Mouse (Mus musculus) limb, embryonic 13.5 days (tissue): ENCODE measurements around the gene Itprip. TPM values are rescaled to one million over a fixed set of nuclear protein-coding genes. Genes with fewer than 3 reads are reported as not detected.
A peak's percentile ranks its signal among the peaks of the same experiment; 100 is the strongest.

ENCODE experiments used
- ATAC-seq: fragments of 200-750 bp; cut with Nextera tagmentation; 2 replicates; pipeline ENCODE4 v1.8.0; 2017; ENCODE audit warnings: low read depth, moderate number of reproducible peaks, moderate TSS enrichment; ENCODE audit not compliant: low FRiP score
- H3K27ac ChIP-seq: fragments of 300-500 bp; sonication (generic); 2 replicates; pipeline ENCODE4 v1.5.1; 2015; ENCODE audit warnings: inconsistent platforms, mild to moderate bottlenecking, moderate library complexity
- H3K27me3 ChIP-seq: fragments of 300-500 bp; sonication (generic); 2 replicates; pipeline ENCODE4 v1.6.1; 2015; ENCODE audit warnings: mild to moderate bottlenecking, inconsistent platforms
- H3K36me3 ChIP-seq: fragments of 300-500 bp; sonication (generic); 2 replicates; pipeline ENCODE4 v1.6.1; 2015; ENCODE audit warnings: inconsistent platforms, mild to moderate bottlenecking, moderate library complexity
- H3K4me1 ChIP-seq: fragments of 300-500 bp; sonication (generic); 2 replicates; pipeline ENCODE4 v1.6.1; 2015; ENCODE audit warnings: inconsistent platforms
- H3K4me2 ChIP-seq: fragments of 300-500 bp; sonication (generic); replicated peaks from 2 replicates; pipeline ENCODE4 v1.6.1; 2015; ENCODE audit warnings: inconsistent platforms, mild to moderate bottlenecking, moderate library complexity
- H3K4me3 ChIP-seq: fragments of 300-500 bp; sonication (generic); 2 replicates; pipeline ENCODE4 v1.5.1; 2015; ENCODE audit warnings: moderate library complexity, mild to moderate bottlenecking, inconsistent platforms
- H3K9ac ChIP-seq: fragments of 300-500 bp; sonication (generic); 2 replicates; pipeline ENCODE4 v1.6.1; 2015; ENCODE audit warnings: mild to moderate bottlenecking, inconsistent platforms
- H3K9me3 ChIP-seq: fragments of 300-500 bp; sonication (generic); 2 replicates; pipeline ENCODE4 v1.6.1; 2016; ENCODE audit warnings: inconsistent platforms
- WGBS: fragments of 180-500 bp; shearing (Covaris S2); methylation state at CpG from one replicate; pipeline ENCODE4 v1.1.7; 2015; 5-methylcytosine and 5-hydroxymethylcytosine counted together
- polyA plus RNA-seq: library from polyadenylated mRNA; unstranded; fragments of >200 nt; fragmentation: Nextera tagmentation; extraction: Ambion mirVana; gene quantifications from 2 replicates; pipeline ENCODE4 v1.2.1, GENCODE M21; 2015

Gene Itprip
- polyA plus RNA-seq = 24.3 and 26.6 TPM in 2 replicates

- H3K4me1 ChIP-seq = peaks cover 40% of the 10 kb centered on the region
Measured at GRCm38 (mm10) chr19:47919126-47919965, at the start of gene Itprip, which contains the start of gene Cfap43. TSS of gene Itprip (minus strand) at chr19:47919299. TSS of gene Cfap43 (minus strand) at chr19:47919287.

GRCm38 (mm10) chr19:47958181-47958580 is 39.1 kb upstream of the Itprip start:
- Histone ChIP-seq H3K9me3 (no peaks in the 10 kb centered on the region), H3K4me2 (no peak overlapping the region), H3K27ac (no peak overlapping the region), H3K4me1 (no peaks in the 10 kb centered on the region), H3K27me3 (0 out of 2 replicates have a peak, but pooled peaks cover 3% of the 10 kb centered on the region), H3K9ac (no peak overlapping the region), H3K36me3 (no peaks in the 10 kb centered on the region), H3K4me3 (no peak overlapping the region)
- 69% methylated on average over 13 of the region's 13 CpGs for WGBS
- ATAC-seq = no peak

More at GRCm38 (mm10) chr19:47919126-47919965, at the start of gene Itprip, which contains the start of gene Cfap43:
- ATAC-seq = peak; percentile 83
- peak within 1 kb of the TSS; percentile 90 for H3K27ac ChIP-seq
- H3K4me2 ChIP-seq = peak within 1 kb of the TSS; percentile 86
- H3K9me3 ChIP-seq = no peaks in the 10 kb centered on the region
- 0 out of 2 replicates have a peak, but pooled peaks cover 2% of the 10 kb centered on the region for H3K36me3 ChIP-seq
- H3K4me3 ChIP-seq = peak within 1 kb of the TSS; percentile 92
- peak within 1 kb of the TSS; percentile 88 for H3K9ac ChIP-seq
- WGBS = under 1% methylated on average over 48 of the region's 48 CpGs
- H3K27me3 ChIP-seq = no peaks in the 10 kb centered on the region

- no peaks in the 10 kb centered on the region for H3K36me3 ChIP-seq
- WGBS = 85% methylated on average over 9 of the region's 9 CpGs
- no peak overlapping the region for H3K27ac ChIP-seq
Measured at GRCm38 (mm10) chr19:47953169-47953568, 34.1 kb upstream of the Itprip start.

GRCm38 (mm10) chr19:47950946-47951345 is 31.8 kb upstream of the Itprip start:
- no peak overlapping the region for H3K27ac ChIP-seq
- no peaks in the 10 kb centered on the region for H3K9me3 ChIP-seq
- no peak overlapping the region for H3K9ac ChIP-seq
- no peaks in the 10 kb centered on the region for H3K36me3 ChIP-seq
- H3K4me3 ChIP-seq = no peak overlapping the region
- no peak overlapping the region for H3K4me2 ChIP-seq
- peaks cover 6% of the 10 kb centered on the region; the same call in 1 of the 2 replicates for H3K27me3 ChIP-seq
- whole genome bisulfite sequencing = 85% methylated on average over 7 of the region's 7 CpGs
- H3K4me1 ChIP-seq = no peaks in the 10 kb centered on the region
- ATAC-seq = no peak

More at GRCm38 (mm10) chr19:47953169-47953568, 34.1 kb upstream of the Itprip start:
- no peaks in the 10 kb centered on the region for H3K9me3 ChIP-seq
- 0 out of 2 replicates have a peak, but pooled peaks cover 3% of the 10 kb centered on the region for H3K27me3 ChIP-seq
- no peak overlapping the region for H3K4me3 ChIP-seq
- H3K4me1 ChIP-seq = no peaks in the 10 kb centered on the region
- H3K9ac ChIP-seq = no peak overlapping the region
- ATAC-seq = no peak
- no peak overlapping the region for H3K4me2 ChIP-seq

GRCm38 (mm10) chr19:47946821-47947465 is 27.8 kb upstream of the Itprip start:
- peak overlapping the region; percentile 36 for H3K4me2 ChIP-seq
- no peak overlapping the region for H3K4me3 ChIP-seq
- no peak overlapping the region for H3K27ac ChIP-seq
- no peaks in the 10 kb centered on the region for H3K4me1 ChIP-seq
- no peak for ATAC-seq
- no peaks in the 10 kb centered on the region for H3K9me3 ChIP-seq
- no peaks in the 10 kb centered on the region for H3K36me3 ChIP-seq
- peak overlapping the region; percentile 15; the same call in 1 of the 2 replicates for H3K9ac ChIP-seq
- H3K27me3 ChIP-seq = peaks cover 6% of the 10 kb centered on the region; the same call in 1 of the 2 replicates
- WGBS = 53% methylated on average over 23 of the region's 23 CpGs

GRCm38 (mm10) chr19:47939361-47939760 is 20.3 kb upstream of the Itprip start:
- 61% methylated on average over 6 of the region's 6 CpGs for WGBS
- no peak for ATAC-seq

GRCm38 (mm10) chr19:47937443-47938406 is 18.6 kb upstream of the Itprip start, which contains the start of gene Cfap58:
TSS of gene Cfap58 (plus strand) at chr19:47937675.
- Histone ChIP-seq H3K9ac (peak within 1 kb of the TSS; percentile 13; the same call in 1 of the 2 replicates), H3K27ac (no peak within 1 kb of the TSS), H3K36me3 (no peaks in the 10 kb centered on the region), H3K4me2 (peak within 1 kb of the TSS; percentile 75), H3K4me1 (peaks cover 8% of the 10 kb centered on the region), H3K4me3 (peak within 1 kb of the TSS; percentile 36), H3K9me3 (no peaks in the 10 kb centered on the region), H3K27me3 (peaks cover 19% of the 10 kb centered on the region)
- ATAC-seq = peak; percentile 82
- WGBS = 7% methylated on average over 41 of the region's 41 CpGs

More at GRCm38 (mm10) chr19:47939361-47939760, 20.3 kb upstream of the Itprip start:
- Histone ChIP-seq H3K9me3 (no peaks in the 10 kb centered on the region), H3K4me3 (no peak overlapping the region), H3K4me2 (no peak overlapping the region), H3K36me3 (no peaks in the 10 kb centered on the region), H3K4me1 (peaks cover 8% of the 10 kb centered on the region), H3K9ac (no peak overlapping the region), H3K27ac (no peak overlapping the region), H3K27me3 (peaks cover 19% of the 10 kb centered on the region)

GRCm38 (mm10) chr19:47936938-47937337 is 17.8 kb upstream of the Itprip start:
- peak overlapping the region; percentile 36 for H3K4me3 ChIP-seq
- no peak overlapping the region for H3K9ac ChIP-seq
- no peak overlapping the region for H3K27ac ChIP-seq
- no peaks in the 10 kb centered on the region for H3K36me3 ChIP-seq
- peak overlapping the region; percentile 75 for H3K4me2 ChIP-seq
- peaks cover 19% of the 10 kb centered on the region for H3K27me3 ChIP-seq
- WGBS = 59% methylated on average over 9 of the region's 9 CpGs
- H3K4me1 ChIP-seq = peaks cover 8% of the 10 kb centered on the region
- ATAC-seq = no peak
- no peaks in the 10 kb centered on the region for H3K9me3 ChIP-seq

GRCm38 (mm10) chr19:47936490-47936889 is 17.4 kb upstream of the Itprip start:
- H3K4me2 ChIP-seq = 0 out of 2 replicates have a peak overlapping the region, but pooled peaks have one; percentile 75
- no peak overlapping the region for H3K4me3 ChIP-seq
- H3K9me3 ChIP-seq = no peaks in the 10 kb centered on the region
- WGBS = 90% methylated on average over 11 of the region's 11 CpGs
- no peak for ATAC-seq
- peaks cover 8% of the 10 kb centered on the region for H3K4me1 ChIP-seq
- no peak overlapping the region for H3K27ac ChIP-seq
- H3K36me3 ChIP-seq = no peaks in the 10 kb centered on the region
- peaks cover 19% of the 10 kb centered on the region for H3K27me3 ChIP-seq
- H3K9ac ChIP-seq = no peak overlapping the region

GRCm38 (mm10) chr19:47935530-47935929 is 16.4 kb upstream of the Itprip start:
- 89% methylated on average over 6 of the region's 6 CpGs for WGBS
- no peak for ATAC-seq

GRCm38 (mm10) chr19:47934636-47935238 is 15.6 kb upstream of the Itprip start:
- H3K9me3 ChIP-seq = no peaks in the 10 kb centered on the region
- H3K9ac ChIP-seq = no peak overlapping the region
- H3K36me3 ChIP-seq = no peaks in the 10 kb centered on the region
- no peak for ATAC-seq
- H3K4me1 ChIP-seq = peaks cover 13% of the 10 kb centered on the region
- H3K27me3 ChIP-seq = peaks cover 13% of the 10 kb centered on the region
- no peak overlapping the region for H3K4me2 ChIP-seq
- H3K4me3 ChIP-seq = no peak overlapping the region
- WGBS = 71% methylated on average over 16 of the region's 16 CpGs
- H3K27ac ChIP-seq = no peak overlapping the region

More at GRCm38 (mm10) chr19:47935530-47935929, 16.4 kb upstream of the Itprip start:
- Histone ChIP-seq H3K4me2 (no peak overlapping the region), H3K4me3 (no peak overlapping the region), H3K9me3 (no peaks in the 10 kb centered on the region), H3K9ac (no peak overlapping the region), H3K27me3 (peaks cover 19% of the 10 kb centered on the region), H3K36me3 (no peaks in the 10 kb centered on the region), H3K4me1 (peaks cover 13% of the 10 kb centered on the region), H3K27ac (no peak overlapping the region)
